Mouse (Mus musculus) cortical plate, adult 2 months (tissue): ENCODE measurements around the gene Drc1. TPM values are rescaled to one million over a fixed set of nuclear protein-coding genes. Genes with fewer than 3 reads are reported as not detected.

Source experiments
- H3K27ac ChIP-seq: fragments of 200-500 bp; 2 replicates; pipeline ENCODE4 v1.5.1; 2012; ENCODE audit warnings: low read length, control low read depth, inconsistent platforms; ENCODE audit not compliant: insufficient read depth
- H3K4me1 ChIP-seq: fragments of 200-500 bp; 2 replicates; pipeline ENCODE4 v1.6.1; 2011; ENCODE audit warnings: low read length; ENCODE audit not compliant: control insufficient read depth, insufficient read depth
- H3K4me3 ChIP-seq: fragments of 200-500 bp; 2 replicates; pipeline ENCODE4 v1.5.1; 2011; ENCODE audit warnings: mild to moderate bottlenecking, low read length, control low read depth; ENCODE audit not compliant: insufficient read depth
- CTCF ChIP-seq: fragments of 200-500 bp; IDR thresholded peaks from 2 replicates; pipeline ENCODE4 v1.5.1; 2011; ENCODE audit warnings: mild to moderate bottlenecking, control low read depth, low read length; ENCODE audit not compliant: insufficient read depth; ENCODE audit errors: extremely low read depth
- POLR2A ChIP-seq: fragments of 200-500 bp; IDR thresholded peaks from 2 replicates; pipeline ENCODE4 v1.6.1; 2011; ENCODE audit warnings: mild to moderate bottlenecking, low read length, control low read depth; ENCODE audit not compliant: insufficient read depth; ENCODE audit errors: extremely low read depth
- polyA plus RNA-seq: library from polyadenylated mRNA; depleted of rRNA; stranded (reverse); fragments of >200 nt; gene quantifications from 2 replicates; pipeline ENCODE4 v1.2.3, GENCODE M21; 2012

Gene Drc1
- polyA plus RNA-seq, 1 experiment = 12.2 TPM

GRCm38 (mm10) chr5:30245861-30246416 is 35.2 kb upstream of the Drc1 start:
- Histone ChIP-seq H3K4me3 (no peak overlapping the region), H3K27ac (no peak overlapping the region), H3K4me1 (no peaks in the 10 kb centered on the region)
- TF ChIP-seq CTCF (no peak), POLR2A (no peak)

DNA sequence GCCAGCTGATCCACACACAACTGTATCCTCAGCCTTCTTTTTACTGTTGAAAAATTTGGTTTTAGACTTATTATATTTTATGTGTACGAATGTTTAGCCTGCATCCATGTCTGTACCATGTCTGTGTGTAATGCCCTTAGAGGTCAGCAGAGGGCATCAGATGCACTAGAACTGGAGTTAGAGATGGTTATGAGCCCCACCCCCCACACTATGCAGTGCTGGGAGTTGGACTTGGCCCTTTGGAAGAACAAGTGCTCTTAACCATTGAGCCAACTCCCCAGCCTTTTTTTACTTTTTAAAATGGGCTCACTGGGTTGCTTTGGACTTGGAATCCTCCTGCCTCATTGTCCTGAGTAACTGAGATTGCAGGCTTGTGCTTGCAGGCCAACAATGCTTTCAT is 33.5 kb upstream of the Drc1 start:
- H3K4me1 ChIP-seq = no peaks in the 10 kb centered on the region
- H3K27ac ChIP-seq = no peak overlapping the region
- no peak for TF ChIP-seq POLR2A
- TF ChIP-seq CTCF = 0 out of 2 replicates have a peak, but pooled peaks have one; percentile 8
- H3K4me3 ChIP-seq = no peak overlapping the region

- no peak for TF ChIP-seq POLR2A
- Histone ChIP-seq H3K4me1 (no peaks in the 10 kb centered on the region), H3K27ac (no peak overlapping the region), H3K4me3 (no peak overlapping the region)
These were observed 25.4 kb upstream of the Drc1 start for GRCm38 (mm10) chr5:30255567-30256354.

DNA sequence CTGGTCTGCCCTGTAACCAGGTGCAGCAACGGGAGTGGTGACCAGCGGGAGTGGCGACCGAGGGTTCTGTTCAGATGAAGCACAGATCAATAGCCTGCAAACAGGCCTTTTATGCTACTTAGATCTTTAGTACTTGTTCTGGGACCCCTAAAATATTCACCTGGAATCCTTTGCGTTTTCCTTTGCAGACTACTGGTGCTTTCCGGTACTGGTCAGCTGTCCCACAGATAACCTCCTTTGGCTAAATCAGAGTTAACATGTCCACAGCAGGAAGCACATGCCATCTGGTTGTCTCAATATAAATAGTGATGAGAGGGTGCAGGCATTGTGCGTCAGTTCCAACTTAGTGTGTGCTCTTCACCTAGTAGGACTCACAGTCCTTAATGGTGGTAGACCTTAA is 22.4 kb upstream of the Drc1 start:
- Histone ChIP-seq H3K4me1 (no peaks in the 10 kb centered on the region), H3K27ac (no peak overlapping the region), H3K4me3 (no peak overlapping the region)
- no peak for TF ChIP-seq CTCF
- no peak for TF ChIP-seq POLR2A

- TF ChIP-seq CTCF = no peak
- H3K27ac ChIP-seq = no peak overlapping the region
These were observed 10.5 kb upstream of the Drc1 start for GRCm38 (mm10) chr5:30270571-30271190.

GRCm38 (mm10) chr5:30271599-30272281 is 9.4 kb upstream of the Drc1 start:
- H3K4me3 ChIP-seq = no peak overlapping the region
- TF ChIP-seq POLR2A (no peak), CTCF (no peak)
- peaks cover 5% of the 10 kb centered on the region for H3K4me1 ChIP-seq
- H3K27ac ChIP-seq = no peak overlapping the region

More at GRCm38 (mm10) chr5:30270571-30271190, 10.5 kb upstream of the Drc1 start:
- peaks cover 5% of the 10 kb centered on the region for H3K4me1 ChIP-seq
- no peak overlapping the region for H3K4me3 ChIP-seq

DNA sequence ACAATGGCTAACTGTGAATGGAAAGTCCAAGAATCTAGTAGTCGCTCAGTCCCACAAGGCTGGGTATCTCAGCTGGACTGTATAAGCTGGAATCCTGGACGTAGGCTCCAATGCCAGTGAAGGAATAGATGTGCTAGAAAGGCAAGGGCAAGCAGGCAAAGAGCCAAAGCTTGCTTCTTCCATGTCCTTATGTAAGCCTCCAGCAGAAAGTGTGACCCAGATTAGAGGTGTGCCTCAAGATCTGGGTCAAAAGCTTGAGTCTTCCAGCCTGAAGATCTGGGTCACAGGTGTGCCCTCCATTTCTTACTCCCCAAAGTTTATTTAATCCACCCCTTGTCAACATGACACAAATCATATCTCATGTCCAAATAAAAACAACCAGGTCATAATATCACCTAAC is 4.8 kb upstream of the Drc1 start:
- Histone ChIP-seq H3K27ac (no peak overlapping the region), H3K4me3 (no peak overlapping the region), H3K4me1 (no peaks in the 10 kb centered on the region)
- TF ChIP-seq POLR2A (no peak), CTCF (no peak)

GRCm38 (mm10) chr5:30278952-30279351 is 2.2 kb upstream of the Drc1 start:
- TF ChIP-seq CTCF (no peak), POLR2A (no peak)
- H3K27ac ChIP-seq = no peak overlapping the region
- no peak overlapping the region for H3K4me3 ChIP-seq
- H3K4me1 ChIP-seq = no peaks in the 10 kb centered on the region

DNA sequence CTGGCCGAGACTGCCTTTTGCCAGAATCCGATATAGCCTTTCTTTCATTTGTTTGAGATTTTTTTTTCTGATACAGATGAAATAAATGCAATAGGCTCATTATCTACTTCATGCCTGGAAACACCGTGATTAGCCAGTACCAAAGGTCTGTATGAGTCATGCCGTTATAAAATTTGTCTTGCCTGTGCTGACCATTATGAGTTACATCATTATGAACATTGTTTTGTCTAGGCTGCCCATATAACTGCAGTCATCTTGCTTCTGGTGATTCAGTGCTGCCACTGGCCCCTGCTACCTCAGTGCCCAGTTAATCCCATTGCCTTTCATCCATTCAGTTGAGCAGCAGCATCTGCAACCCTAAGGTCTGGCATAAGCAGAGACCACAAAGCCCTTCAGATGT is 1.7 kb upstream of the Drc1 start:
- H3K4me3 ChIP-seq = no peak overlapping the region
- TF ChIP-seq CTCF (no peak), POLR2A (no peak)
- no peaks in the 10 kb centered on the region for H3K4me1 ChIP-seq
- no peak overlapping the region for H3K27ac ChIP-seq

DNA sequence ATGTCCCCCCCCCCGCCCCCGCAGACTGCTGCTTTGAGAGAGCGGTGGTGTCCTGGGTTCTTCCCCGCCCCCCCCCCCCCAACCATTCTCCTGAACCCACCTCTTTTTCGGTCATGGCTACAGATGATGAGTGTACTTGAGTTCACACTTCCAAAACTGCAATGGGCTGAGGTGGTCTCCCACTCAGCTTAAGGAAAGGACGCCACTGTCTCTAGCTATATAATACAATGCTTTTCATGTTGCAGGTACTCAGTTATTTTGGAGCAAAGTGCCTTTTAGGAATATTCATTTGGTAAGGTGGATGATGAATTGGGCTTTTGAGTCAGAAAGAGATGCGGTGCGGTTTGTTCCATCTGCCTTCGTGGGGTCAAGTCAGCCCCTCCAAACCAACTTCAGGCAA is 324 bp upstream of the Drc1 start:
- Histone ChIP-seq H3K27ac (no peak overlapping the region), H3K4me1 (no peaks in the 10 kb centered on the region), H3K4me3 (peak overlapping the region; percentile 44)
- TF ChIP-seq CTCF (no peak), POLR2A (no peak)
